ENCODE assay signal across 22 mouse cellular contexts in the genomic region with DNA sequence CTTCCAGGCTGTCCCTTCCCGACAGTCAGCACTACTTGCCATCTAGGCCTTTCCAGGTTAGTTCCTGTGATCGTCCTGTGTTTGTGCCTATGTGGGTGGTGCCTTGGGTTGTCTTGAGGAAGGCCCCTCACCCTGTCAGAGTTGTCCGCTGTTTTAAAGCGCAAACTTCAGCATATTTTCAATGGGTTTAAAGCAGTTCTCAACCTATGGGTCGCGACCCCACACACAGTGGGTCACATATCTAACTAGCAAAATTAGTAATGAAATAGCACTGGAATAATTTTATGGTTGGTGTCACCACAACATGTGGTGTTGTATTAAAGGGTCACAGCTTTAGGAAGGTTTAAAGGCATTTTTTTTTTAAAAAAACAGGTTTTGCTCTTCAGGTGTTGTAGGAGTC. TPM values are rescaled to one million over a fixed set of nuclear protein-coding genes. Genes with fewer than 3 reads are reported as not detected.
"Had no signal": no experiment of that assay in that cellular context is flagged by ENCODE, and none has a peak within 500 bp of the region (broad histone marks: within the 10 kb centered on the region; RNA-seq: fewer than 3 reads in every experiment).

No protein-coding gene starts in this region.

- H3K27ac ChIP-seq: midbrain, embryonic 13.5 days; midbrain, embryonic 15.5 days; neural tube, embryonic 12.5 days; stomach, embryonic 15.5 days; stomach, postnatal 0 days had no signal

- H3K36me3 ChIP-seq: midbrain, embryonic 13.5 days; midbrain, embryonic 15.5 days; neural tube, embryonic 12.5 days; stomach, embryonic 15.5 days had no signal

- H3K9me3 ChIP-seq: megakaryocyte, embryonic 14.5 days; midbrain, embryonic 13.5 days; midbrain, embryonic 15.5 days; neural tube, embryonic 12.5 days; stomach, embryonic 15.5 days had no signal

- H3K4me3 ChIP-seq: megakaryocyte, embryonic 14.5 days had no signal

- DNase-seq: lung, adult 18-20 months; lung, embryonic 14.5 days; lung, postnatal 10 days; lung, postnatal 4 days; right cerebral cortex, postnatal 14 days; thymus, adult 2 months; thymus, postnatal 25 days; thymus, postnatal 4 days had no signal

RNA-seq across cellular contexts. Expression of a gene that starts 1.1 kb away (rescaled TPM):
- total RNA-seq: midbrain, postnatal 0 days; monocyte, adult 5-6 weeks; neutrophil, adult 5-6 weeks had no signal
- polyA plus RNA-seq: liver, embryonic 16.5 days; lung, embryonic 14.5 days; lung, embryonic 16.5 days; midbrain, embryonic 13.5 days; neural tube, embryonic 12.5 days; spleen, adult 2 months; stomach, embryonic 15.5 days; stomach, postnatal 0 days; urinary bladder, adult 2 months had no signal

RNA-seq across cellular contexts. Expression of a gene that starts 23.5 kb away (rescaled TPM):
- total RNA-seq: monocyte, adult 5-6 weeks; neutrophil, adult 5-6 weeks had no signal
- polyA plus RNA-seq: lung, embryonic 14.5 days; stomach, postnatal 0 days had no signal

RNA-seq across cellular contexts. Expression of a gene that starts 27.4 kb away (rescaled TPM):
- total RNA-seq: monocyte, adult 5-6 weeks; neutrophil, adult 5-6 weeks had no signal
- polyA plus RNA-seq: liver, embryonic 16.5 days; lung, embryonic 14.5 days; midbrain, embryonic 13.5 days; midbrain, embryonic 15.5 days; midbrain, postnatal 0 days; neural tube, embryonic 12.5 days; neural tube, embryonic 14.5 days; spleen, adult 2 months; stomach, postnatal 0 days had no signal
